Mouse (Mus musculus): ENCODE data around the gene Garnl3.

GRCm38 (mm10) chr2:33086671-33087363 lies 44.6 kb downstream of the Garnl3 start:
- TF ChIP-seq CTCF (IDR thresholded peaks at IDR 0.05; ENCODE audit: extremely low read depth, insufficient read depth, low read length) (no peak), POLR2A (IDR thresholded peaks at IDR 0.05; ENCODE audit: extremely low read depth, insufficient read depth, low read length) (no peak)
